Mouse (Mus musculus) yolk sac, embryonic 10.5 days (tissue): ENCODE data around the gene Zfp385c.

Experiments used
- DNase-seq: peaks from one replicate; pipeline ENCODE4 v3.0.0-alpha.2; 2017; ENCODE audit warnings: low spot score

Zfp385c gene

GRCm38 (mm10) chr11:100718462-100718861 lies 26.2 kb upstream of the Zfp385c start:
- DNase-seq, result no peak

DNA sequence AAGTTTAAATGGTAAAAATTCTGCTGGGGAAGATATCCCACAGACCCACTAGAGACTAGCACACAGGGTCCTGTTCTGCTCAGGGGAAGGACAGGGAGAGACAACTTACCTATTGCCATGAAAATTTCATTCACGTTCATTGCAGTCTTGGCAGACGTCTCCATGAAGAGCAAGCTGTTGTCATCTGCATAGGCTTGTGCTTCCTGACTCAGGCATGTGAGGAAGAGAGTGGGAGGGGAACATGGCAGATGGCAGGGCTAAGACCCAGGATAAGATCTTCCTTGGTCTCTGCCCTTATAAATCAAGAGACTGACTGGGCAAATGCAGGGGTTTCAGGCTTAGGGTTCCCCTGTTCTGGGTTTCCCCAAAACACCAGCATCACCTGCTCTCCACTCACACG lies 24.4 kb upstream of the Zfp385c start:
- DNase-seq, result no peak

- DNase-seq, result no peak
Observed at GRCm38 (mm10) chr11:100714948-100715347, 22.7 kb upstream of the Zfp385c start.

GRCm38 (mm10) chr11:100714534-100714915 lies 22.3 kb upstream of the Zfp385c start:
- peak; percentile 66 for DNase-seq

DNA sequence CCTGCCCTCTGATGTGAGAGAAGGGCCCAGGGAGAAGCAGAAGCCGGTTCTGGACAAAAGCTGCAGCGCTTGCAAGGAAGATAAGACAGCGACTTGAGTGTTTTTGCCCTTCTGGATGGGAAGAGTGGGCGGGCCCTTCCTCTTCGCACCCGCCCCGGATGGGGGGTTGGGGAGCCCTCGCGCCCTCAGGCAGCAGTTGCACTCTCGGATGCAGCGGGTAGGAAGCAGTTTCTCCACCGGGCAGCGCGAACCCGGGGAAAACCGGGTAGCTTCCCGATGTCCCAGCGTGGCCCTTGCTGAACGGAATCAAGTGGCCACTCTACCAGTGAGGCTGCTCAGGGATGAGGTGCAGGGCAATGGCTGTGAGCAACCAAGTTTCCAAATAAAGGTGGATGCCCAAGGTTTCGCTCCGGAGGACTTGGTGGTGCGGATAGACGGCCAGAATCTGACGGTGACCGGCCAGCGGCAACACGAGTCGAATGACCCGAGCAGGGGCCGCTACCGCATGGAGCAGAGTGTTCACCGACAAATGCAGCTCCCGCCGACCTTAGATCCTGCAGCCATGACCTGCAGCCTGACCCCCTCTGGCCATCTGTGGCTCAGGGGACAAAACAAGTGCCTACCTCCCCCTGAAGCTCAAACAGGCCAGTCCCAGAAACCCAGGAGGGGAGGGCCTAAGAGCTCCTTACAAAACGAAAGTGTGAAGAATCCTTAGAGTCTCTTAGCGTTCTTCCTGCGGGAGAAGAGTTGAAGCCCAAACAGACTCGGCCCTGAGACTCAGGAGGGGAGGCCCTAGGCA lies 21.7 kb upstream of the Zfp385c start, which contains the start of gene Hspb9:
Hspb9 (plus strand) TSS at position 116 of the 799 bp plus-strand sequence.
- peak; percentile 74 for DNase-seq

DNA sequence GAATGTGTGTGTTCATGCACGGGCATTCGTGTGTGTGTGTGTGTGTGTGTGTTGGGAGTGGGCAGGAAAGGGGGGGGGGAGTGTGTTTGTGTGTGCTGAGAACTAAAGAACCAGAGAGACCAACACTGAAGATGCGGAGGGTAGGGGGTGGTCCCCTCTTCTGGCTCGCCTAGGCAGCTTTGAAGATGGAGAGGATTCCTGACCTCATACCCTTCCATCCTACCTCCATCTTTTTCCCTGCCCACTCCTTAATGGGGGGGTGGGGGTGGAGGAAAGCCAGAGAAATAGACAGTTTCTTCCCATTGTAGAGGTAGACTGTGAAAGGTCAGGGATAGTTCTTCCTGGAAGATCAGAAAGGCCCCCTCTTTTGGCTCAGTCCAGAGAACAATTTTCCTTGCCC lies 20.9 kb upstream of the Zfp385c start:
- no peak for DNase-seq

- peak; percentile 83 for DNase-seq
Observed at GRCm38 (mm10) chr11:100711783-100712615, 19.7 kb upstream of the Zfp385c start, which contains the start of gene Kat2a. TSS of gene Kat2a (minus strand) at chr11:100712465.

DNA sequence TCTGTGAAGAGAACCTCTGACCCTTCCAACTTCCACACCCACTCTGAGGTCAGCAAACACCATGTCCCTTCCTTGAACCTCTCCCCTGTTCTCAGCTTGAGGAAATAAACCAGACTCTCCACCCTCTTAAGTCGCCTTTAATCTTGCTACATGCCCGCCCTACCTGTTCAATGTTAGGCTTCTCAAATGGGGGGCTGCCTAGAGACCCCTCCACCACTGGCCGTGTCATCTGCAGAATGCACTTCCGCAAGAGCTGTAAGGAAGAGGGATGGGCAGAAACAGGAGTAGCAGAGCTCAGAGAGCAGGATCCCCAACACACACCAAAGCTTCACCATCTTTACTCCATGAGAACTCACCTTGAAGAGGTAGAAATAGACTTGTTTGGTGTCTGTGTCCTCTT lies 18.7 kb upstream of the Zfp385c start:
- DNase-seq, result no peak

- DNase-seq, result no peak
Observed at GRCm38 (mm10) chr11:100710528-100710927, 18.3 kb upstream of the Zfp385c start.

DNA sequence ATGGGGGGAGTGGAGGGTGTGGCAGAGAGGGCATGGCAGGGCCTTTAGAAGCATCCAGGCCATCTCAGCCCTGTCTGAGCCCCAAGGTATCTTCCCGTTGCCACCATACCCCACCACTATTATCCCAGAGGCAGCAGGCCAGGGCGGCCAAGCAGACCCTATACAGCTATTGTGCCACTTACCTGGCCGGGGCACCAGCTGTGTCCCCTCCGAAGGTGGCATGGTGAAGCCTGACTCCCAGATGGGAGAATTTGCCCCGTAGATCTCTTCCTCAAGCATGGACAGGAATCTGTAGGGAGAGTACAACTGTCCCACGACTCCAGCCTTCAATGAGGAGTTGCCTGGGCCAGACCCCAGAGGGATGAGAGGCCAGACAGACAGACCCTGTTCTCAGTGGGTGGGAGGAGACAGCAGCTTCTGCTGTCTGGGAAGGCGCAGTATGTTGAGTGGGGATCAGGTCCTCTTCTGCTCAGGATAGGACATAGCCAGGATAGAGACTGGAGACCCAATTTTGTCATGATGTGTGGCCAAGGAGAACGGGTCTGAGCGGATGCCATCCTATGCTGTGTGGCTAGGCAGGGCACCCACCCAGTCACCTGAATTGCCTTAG lies 17.1 kb upstream of the Zfp385c start:
- no peak for DNase-seq

GRCm38 (mm10) chr11:100705095-100705747 lies 13.0 kb upstream of the Zfp385c start:
- no peak for DNase-seq

DNA sequence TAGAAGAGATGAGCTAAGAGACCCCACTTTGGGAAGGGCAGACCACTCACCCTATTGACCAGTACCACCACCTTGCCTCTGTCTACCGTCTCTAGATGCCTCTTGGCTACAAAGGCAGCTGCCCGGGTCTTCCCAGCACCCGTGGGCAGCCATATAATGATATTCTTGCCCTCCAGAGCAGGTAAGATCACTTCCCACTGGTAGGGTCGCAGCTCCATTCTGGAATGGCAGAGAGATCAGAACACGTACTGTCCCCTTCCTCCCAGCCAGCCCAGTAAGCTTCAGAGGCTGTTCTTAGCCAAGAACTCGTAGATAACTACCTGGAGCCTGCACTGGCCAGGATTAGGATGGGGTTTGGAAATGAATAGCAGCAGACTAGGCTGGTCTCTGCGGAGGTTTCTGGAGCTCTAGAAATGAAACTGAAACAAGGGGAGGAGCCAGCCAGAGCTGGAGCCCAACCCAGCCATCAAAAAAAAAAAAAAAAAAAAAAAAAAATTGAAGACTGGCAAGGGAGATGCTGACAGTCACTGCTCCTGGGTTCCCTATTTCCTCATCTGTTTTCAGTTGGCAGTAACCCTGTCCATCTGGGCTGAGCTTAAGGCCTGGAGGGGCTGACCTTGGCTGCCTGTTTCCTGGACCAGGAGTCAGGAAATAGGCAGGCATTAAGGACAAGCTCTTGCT lies 11.7 kb upstream of the Zfp385c start, which contains the start of gene Dhx58:
Dhx58 (minus strand) TSS at position 421 of the 681 bp plus-strand sequence.
- DNase-seq, result no peak

DNA sequence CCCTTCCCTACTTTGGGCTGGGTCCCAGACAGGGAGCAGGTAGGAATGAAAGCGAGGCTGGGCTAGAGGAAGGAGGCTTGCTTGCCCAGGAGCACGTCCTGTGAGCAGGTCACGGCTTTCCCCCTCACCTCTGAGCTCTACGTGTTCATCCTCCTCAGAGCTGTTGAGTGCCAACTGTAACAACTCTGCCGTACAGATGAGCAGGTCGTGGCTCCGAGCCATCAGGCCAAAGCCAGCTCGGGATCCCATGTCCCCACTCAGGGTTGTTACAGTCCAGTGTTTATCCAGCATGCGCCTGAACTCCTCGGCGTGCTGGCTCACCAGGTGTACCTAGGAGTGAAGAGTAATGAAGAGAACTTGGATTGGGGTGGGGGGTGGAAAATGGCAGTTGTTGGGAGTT lies 11.1 kb upstream of the Zfp385c start:
- no peak for DNase-seq

- DNase-seq, result no peak
Observed at GRCm38 (mm10) chr11:100702906-100703305, 10.7 kb upstream of the Zfp385c start.

GRCm38 (mm10) chr11:100702081-100702851 lies 10.0 kb upstream of the Zfp385c start:
- peak; percentile 50 for DNase-seq

- no peak for DNase-seq
Observed at GRCm38 (mm10) chr11:100701301-100701700, 9.0 kb upstream of the Zfp385c start.

- DNase-seq, result no peak
Observed at GRCm38 (mm10) chr11:100700710-100701109, 8.5 kb upstream of the Zfp385c start.

- DNase-seq, result no peak
Observed at GRCm38 (mm10) chr11:100697921-100698320, 5.7 kb upstream of the Zfp385c start.

GRCm38 (mm10) chr11:100694926-100695325 lies 2.7 kb upstream of the Zfp385c start:
- DNase-seq, result no peak

DNA sequence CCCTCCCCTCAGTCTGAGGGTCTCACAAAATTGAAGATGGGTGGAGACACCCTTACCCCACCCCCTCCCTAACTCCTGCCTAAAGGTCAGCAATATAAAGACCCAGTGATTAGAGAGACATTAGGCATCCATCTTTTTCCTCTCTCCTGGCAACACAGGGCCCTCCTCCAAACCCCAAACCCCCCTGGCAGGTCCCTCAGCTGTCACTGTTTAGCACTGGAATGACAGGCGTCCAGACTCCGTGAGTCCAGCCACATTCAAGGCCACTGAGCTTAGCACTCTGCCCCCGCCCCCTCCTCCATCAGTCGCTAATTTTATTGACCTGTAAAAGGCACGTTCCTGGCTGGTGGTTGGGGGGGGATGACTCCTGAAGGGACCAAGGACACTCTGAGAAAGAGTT lies 899 bp upstream of the Zfp385c start:
- no peak for DNase-seq

- no peak for DNase-seq
Observed at GRCm38 (mm10) chr11:100690389-100690788, 1.9 kb downstream of the Zfp385c start.
